Mouse (Mus musculus) heart, embryonic 10.5 days (tissue): ENCODE results near the gene Mtmr6. TPM values are rescaled to one million over a fixed set of nuclear protein-coding genes. Genes with fewer than 3 reads are reported as not detected.
A peak's percentile ranks its signal among the peaks of the same experiment; 100 is the strongest.

Experiments used
- DNase-seq: peaks from one replicate; pipeline ENCODE4 v3.0.0-alpha.2; 2017; ENCODE audit warnings: low spot score
- H3K27ac ChIP-seq: fragments of 300-500 bp; sonication (generic); 2 replicates; pipeline ENCODE4 v1.5.1; 2016; ENCODE audit warnings: mild to moderate bottlenecking
- H3K27me3 ChIP-seq: fragments of 300-500 bp; sonication (generic); 2 replicates; pipeline ENCODE4 v1.6.1; 2016; ENCODE audit warnings: mild to moderate bottlenecking; ENCODE audit not compliant: poor library complexity, insufficient read depth, severe bottlenecking
- H3K36me3 ChIP-seq: fragments of 300-500 bp; sonication (generic); 2 replicates; pipeline ENCODE4 v1.6.1; 2016; ENCODE audit warnings: mild to moderate bottlenecking, moderate library complexity
- H3K4me1 ChIP-seq: fragments of 300-500 bp; sonication (generic); 2 replicates; pipeline ENCODE4 v1.6.1; 2016; ENCODE audit warnings: mild to moderate bottlenecking
- H3K4me3 ChIP-seq: fragments of 300-500 bp; sonication (generic); 2 replicates; pipeline ENCODE4 v1.5.1; 2016; ENCODE audit warnings: mild to moderate bottlenecking, moderate library complexity
- H3K9me3 ChIP-seq: fragments of 300-500 bp; sonication (generic); 2 replicates; pipeline ENCODE4 v1.6.1; 2016; ENCODE audit warnings: mild to moderate bottlenecking, moderate library complexity
- WGBS: fragments of 180-500 bp; shearing (Covaris S2); methylation state at CpG from one replicate; pipeline ENCODE4 v1.1.7; 2016; 5-methylcytosine and 5-hydroxymethylcytosine counted together
- polyA plus RNA-seq: library from polyadenylated mRNA; unstranded; fragments of >200 nt; fragmentation: Nextera tagmentation; extraction: Ambion mirVana; gene quantifications from 2 replicates; pipeline ENCODE4 v1.2.1, GENCODE M21; 2016

Mtmr6 gene
- polyA plus RNA-seq, 1 experiment from 2014 or later, result 22.4 TPM

- peaks cover 7% of the 10 kb centered on the region for H3K4me1 ChIP-seq
Measured at GRCm38 (mm10) chr14:60257101-60257500, 7.9 kb upstream of the Mtmr6 start.

GRCm38 (mm10) chr14:60257851-60258250 lies 7.2 kb upstream of the Mtmr6 start:
- no peak overlapping the region for H3K4me3 ChIP-seq
- no peaks in the 10 kb centered on the region for H3K9me3 ChIP-seq
- no peaks in the 10 kb centered on the region for H3K27me3 ChIP-seq
- no peak for DNase-seq
- H3K36me3 ChIP-seq, result no peaks in the 10 kb centered on the region
- H3K4me1 ChIP-seq, result peaks cover 7% of the 10 kb centered on the region; the same call in 1 of the 2 replicates
- 80% methylated on average over 1 of the region's 1 CpGs for WGBS
- no peak overlapping the region for H3K27ac ChIP-seq

More at GRCm38 (mm10) chr14:60257101-60257500, 7.9 kb upstream of the Mtmr6 start:
- WGBS, result 79% methylated on average over 4 of the region's 4 CpGs
- Histone ChIP-seq H3K27me3 (no peaks in the 10 kb centered on the region), H3K36me3 (no peaks in the 10 kb centered on the region), H3K27ac (no peak overlapping the region), H3K9me3 (no peaks in the 10 kb centered on the region), H3K4me3 (no peak overlapping the region)
- no peak for DNase-seq

- Histone ChIP-seq H3K27me3 (no peaks in the 10 kb centered on the region), H3K27ac (no peak overlapping the region), H3K4me3 (no peak overlapping the region), H3K9me3 (no peaks in the 10 kb centered on the region), H3K4me1 (peaks cover 16% of the 10 kb centered on the region; the same call in 1 of the 2 replicates), H3K36me3 (no peaks in the 10 kb centered on the region)
- DNase-seq, result no peak
- WGBS, result 44% methylated on average over 7 of the region's 7 CpGs
Measured at GRCm38 (mm10) chr14:60262316-60262715, 2.7 kb upstream of the Mtmr6 start.

- no peaks in the 10 kb centered on the region for H3K27me3 ChIP-seq
- peaks cover 9% of the 10 kb centered on the region; the same call in 1 of the 2 replicates for H3K4me1 ChIP-seq
- H3K4me3 ChIP-seq, result no peak overlapping the region
- no peaks in the 10 kb centered on the region for H3K36me3 ChIP-seq
- no peaks in the 10 kb centered on the region for H3K9me3 ChIP-seq
- 82% methylated on average over 6 of the region's 6 CpGs for WGBS
- no peak overlapping the region for H3K27ac ChIP-seq
- DNase-seq, result no peak
Measured at GRCm38 (mm10) chr14:60269333-60269732, 4.3 kb downstream of the Mtmr6 start.

- WGBS, result 76% methylated on average over 6 of the region's 6 CpGs
- Histone ChIP-seq H3K27ac (no peak overlapping the region), H3K27me3 (no peaks in the 10 kb centered on the region), H3K36me3 (no peaks in the 10 kb centered on the region), H3K4me3 (no peak overlapping the region), H3K4me1 (no peaks in the 10 kb centered on the region), H3K9me3 (no peaks in the 10 kb centered on the region)
- no peak for DNase-seq
Measured at GRCm38 (mm10) chr14:60273346-60273745, 8.3 kb downstream of the Mtmr6 start.

GRCm38 (mm10) chr14:60275301-60276276 lies 10.6 kb downstream of the Mtmr6 start:
- H3K4me1 ChIP-seq, result no peaks in the 10 kb centered on the region
- H3K4me3 ChIP-seq, result no peak overlapping the region
- no peaks in the 10 kb centered on the region for H3K9me3 ChIP-seq
- H3K27me3 ChIP-seq, result no peaks in the 10 kb centered on the region
- H3K27ac ChIP-seq, result no peak overlapping the region
- DNase-seq, result peak; percentile 10
- 91% methylated on average over 7 of the region's 7 CpGs for WGBS
- no peaks in the 10 kb centered on the region for H3K36me3 ChIP-seq

GRCm38 (mm10) chr14:60286194-60286863 lies 21.3 kb downstream of the Mtmr6 start:
- peaks cover 26% of the 10 kb centered on the region for H3K36me3 ChIP-seq
- WGBS, result 85% methylated on average over 7 of the region's 7 CpGs
- H3K4me3 ChIP-seq, result no peak overlapping the region
- no peak overlapping the region for H3K27ac ChIP-seq
- no peaks in the 10 kb centered on the region for H3K4me1 ChIP-seq
- H3K9me3 ChIP-seq, result no peaks in the 10 kb centered on the region
- no peak for DNase-seq
- H3K27me3 ChIP-seq, result no peaks in the 10 kb centered on the region

GRCm38 (mm10) chr14:60290363-60290762 lies 25.3 kb downstream of the Mtmr6 start:
- H3K9me3 ChIP-seq, result no peaks in the 10 kb centered on the region
- no peak overlapping the region for H3K4me3 ChIP-seq
- H3K36me3 ChIP-seq, result peaks cover 24% of the 10 kb centered on the region; the same call in 1 of the 2 replicates

GRCm38 (mm10) chr14:60295531-60295930 lies 30.5 kb downstream of the Mtmr6 start:
- peaks cover 20% of the 10 kb centered on the region; the same call in 1 of the 2 replicates for H3K36me3 ChIP-seq
- 83% methylated on average over 1 of the region's 1 CpGs for WGBS
- no peaks in the 10 kb centered on the region for H3K9me3 ChIP-seq
- no peak overlapping the region for H3K27ac ChIP-seq
- no peaks in the 10 kb centered on the region for H3K27me3 ChIP-seq
- DNase-seq, result no peak
- H3K4me3 ChIP-seq, result no peak overlapping the region
- H3K4me1 ChIP-seq, result no peaks in the 10 kb centered on the region

More at GRCm38 (mm10) chr14:60290363-60290762, 25.3 kb downstream of the Mtmr6 start:
- WGBS, result 91% methylated on average over 4 of the region's 4 CpGs
- DNase-seq, result no peak
- H3K4me1 ChIP-seq, result no peaks in the 10 kb centered on the region
- H3K27me3 ChIP-seq, result no peaks in the 10 kb centered on the region
- no peak overlapping the region for H3K27ac ChIP-seq

GRCm38 (mm10) chr14:60300224-60300991 lies 35.4 kb downstream of the Mtmr6 start:
- Histone ChIP-seq H3K9me3 (no peaks in the 10 kb centered on the region), H3K27me3 (no peaks in the 10 kb centered on the region), H3K36me3 (peaks cover 30% of the 10 kb centered on the region; the same call in 1 of the 2 replicates), H3K4me1 (no peaks in the 10 kb centered on the region), H3K27ac (no peak overlapping the region), H3K4me3 (no peak overlapping the region)
- no peak for DNase-seq
- 75% methylated on average over 14 of the region's 14 CpGs for WGBS

- H3K27me3 ChIP-seq, result no peaks in the 10 kb centered on the region
- no peak overlapping the region for H3K27ac ChIP-seq
- WGBS, result 88% methylated on average over 6 of the region's 6 CpGs
- H3K4me1 ChIP-seq, result no peaks in the 10 kb centered on the region
- no peak for DNase-seq
- no peak overlapping the region for H3K4me3 ChIP-seq
- H3K9me3 ChIP-seq, result no peaks in the 10 kb centered on the region
- peaks cover 30% of the 10 kb centered on the region; the same call in 1 of the 2 replicates for H3K36me3 ChIP-seq
Measured at GRCm38 (mm10) chr14:60301024-60301423, 36.0 kb downstream of the Mtmr6 start.

GRCm38 (mm10) chr14:60302441-60302840 lies 37.4 kb downstream of the Mtmr6 start:
- WGBS, result 87% methylated on average over 4 of the region's 4 CpGs
- no peak for DNase-seq
- Histone ChIP-seq H3K9me3 (no peaks in the 10 kb centered on the region), H3K4me1 (no peaks in the 10 kb centered on the region), H3K27me3 (no peaks in the 10 kb centered on the region), H3K4me3 (no peak overlapping the region), H3K36me3 (peaks cover 23% of the 10 kb centered on the region; the same call in 1 of the 2 replicates), H3K27ac (no peak overlapping the region)
